Mouse (Mus musculus) c-Kit-positive CD71-positive TER-119-positive erythroid progenitor cells, embryonic 14.5 days (primary cell): ENCODE measurements around the gene Siglecf.
"Not testable (repeated sequence)": the region's sequence is repeated elsewhere in the genome, so short reads cannot be mapped to it uniquely, and the experiment has no call there.

Experiments used
- DNase-seq: peaks from one replicate; pipeline ENCODE4 v3.0.0-alpha.2; 2013; ENCODE audit warnings: low spot score

Siglecf gene

GRCm38 (mm10) chr7:43351154-43351553 lies at the start of gene Siglecf:
Siglecf (plus strand) TSS chr7:43351341.
- no peak for DNase-seq

- no peak for DNase-seq
These were observed 45.9 kb upstream of the Siglecf start for GRCm38 (mm10) chr7:43305235-43305634.

- no peak for DNase-seq
These were observed 42.1 kb upstream of the Siglecf start for GRCm38 (mm10) chr7:43309069-43309468.

- DNase-seq: no peak
These were observed 39.5 kb upstream of the Siglecf start for GRCm38 (mm10) chr7:43311632-43312031.

GRCm38 (mm10) chr7:43312386-43313012 lies 38.6 kb upstream of the Siglecf start:
- DNase-seq: peak; percentile 10

- DNase-seq: peak; percentile 89
These were observed 38.1 kb upstream of the Siglecf start, which contains the start of gene Zfp715 for GRCm38 (mm10) chr7:43313013-43313428. Zfp715 (minus strand) TSS chr7:43313294.

- no peak for DNase-seq
These were observed 24.8 kb upstream of the Siglecf start for GRCm38 (mm10) chr7:43326223-43326780.

- DNase-seq: no peak
These were observed 23.0 kb upstream of the Siglecf start for GRCm38 (mm10) chr7:43328101-43328500.

GRCm38 (mm10) chr7:43333203-43333602 lies 17.9 kb upstream of the Siglecf start:
- DNase-seq: no peak

- no peak for DNase-seq
These were observed 17.2 kb upstream of the Siglecf start for GRCm38 (mm10) chr7:43333899-43334298.

- DNase-seq: no peak
These were observed 10.4 kb upstream of the Siglecf start for GRCm38 (mm10) chr7:43340771-43341170.

- DNase-seq: no peak
These were observed 8.0 kb upstream of the Siglecf start for GRCm38 (mm10) chr7:43343191-43343590.

- no peak for DNase-seq
These were observed 7.1 kb upstream of the Siglecf start for GRCm38 (mm10) chr7:43344020-43344419.

- no peak for DNase-seq
These were observed 6.7 kb upstream of the Siglecf start for GRCm38 (mm10) chr7:43344491-43344890.

GRCm38 (mm10) chr7:43346148-43346547 lies 5.0 kb upstream of the Siglecf start:
- DNase-seq: no peak

GRCm38 (mm10) chr7:43346571-43346970 lies 4.6 kb upstream of the Siglecf start:
- DNase-seq: no peak

GRCm38 (mm10) chr7:43349623-43350022 lies 1.5 kb upstream of the Siglecf start:
- DNase-seq: not testable (repeated sequence)

- DNase-seq: no peak
These were observed 2.0 kb downstream of the Siglecf start for GRCm38 (mm10) chr7:43353118-43353517.

GRCm38 (mm10) chr7:43353758-43354157 lies 2.6 kb downstream of the Siglecf start:
- DNase-seq: no peak

- DNase-seq: no peak
These were observed 4.0 kb downstream of the Siglecf start for GRCm38 (mm10) chr7:43354893-43355835.

- no peak for DNase-seq
These were observed 7.4 kb downstream of the Siglecf start for GRCm38 (mm10) chr7:43358556-43358955.

- DNase-seq: no peak
These were observed 10.3 kb downstream of the Siglecf start for GRCm38 (mm10) chr7:43361442-43361841.

- no peak for DNase-seq
These were observed 10.9 kb downstream of the Siglecf start for GRCm38 (mm10) chr7:43362021-43362420.
